Mouse (Mus musculus): ENCODE results near the gene 1700008O03Rik. TPM values are rescaled to one million over a fixed set of nuclear protein-coding genes. Genes with fewer than 3 reads are reported as not detected.

Gene 1700008O03Rik
- polyA plus RNA-seq, 1 experiment from 2014 or later: 1.4 TPM

GRCm38 (mm10) chr7:44310878-44311712 is 74.5 kb downstream of the 1700008O03Rik start:
- H3K9me3 ChIP-seq: no peaks in the 10 kb centered on the region
- 0% methylated on average over 35 of the region's 38 CpGs for WGBS
- peaks cover 12% of the 10 kb centered on the region; the same call in 1 of the 2 replicates for H3K27me3 ChIP-seq
- H3K36me3 ChIP-seq: peaks cover 27% of the 10 kb centered on the region
- peak; percentile 53 for ATAC-seq
- peak overlapping the region; percentile 74 for H3K27ac ChIP-seq
- peak overlapping the region; percentile 87 for H3K9ac ChIP-seq (replicated peaks)
- H3K4me2 ChIP-seq (replicated peaks): peak overlapping the region; percentile 93
- peaks cover 28% of the 10 kb centered on the region for H3K4me1 ChIP-seq (replicated peaks)
- H3K4me3 ChIP-seq (replicated peaks): peak overlapping the region; percentile 67

GRCm38 (mm10) chr7:44310285-44310877 is 75.2 kb downstream of the 1700008O03Rik start:
- H3K9ac ChIP-seq (replicated peaks): peak overlapping the region; percentile 87
- H3K36me3 ChIP-seq: peaks cover 21% of the 10 kb centered on the region
- WGBS: under 1% methylated on average over 36 of the region's 40 CpGs
- peak overlapping the region; percentile 74 for H3K27ac ChIP-seq
- no peaks in the 10 kb centered on the region for H3K9me3 ChIP-seq
- peak overlapping the region; percentile 67 for H3K4me3 ChIP-seq (replicated peaks)
- H3K27me3 ChIP-seq: peaks cover 12% of the 10 kb centered on the region; the same call in 1 of the 2 replicates
- peaks cover 35% of the 10 kb centered on the region for H3K4me1 ChIP-seq (replicated peaks)
- ATAC-seq: peak; percentile 51
- H3K4me2 ChIP-seq (replicated peaks): peak overlapping the region; percentile 93

Other genes starting within 250 kb of the 1700008O03Rik start
- not detected in 2 replicates for gene Klk1b16, start 249.1 kb downstream of the 1700008O03Rik start, polyA plus RNA-seq (2015; fragmentation: Nextera tagmentation; extraction: Ambion mirVana)
- gene Klk1b24, start 197.6 kb downstream of the 1700008O03Rik start, polyA plus RNA-seq (2015; fragmentation: Nextera tagmentation; extraction: Ambion mirVana): not detected in 2 replicates
- gene Klk1b3, start 187.6 kb downstream of the 1700008O03Rik start, polyA plus RNA-seq (2015; fragmentation: Nextera tagmentation; extraction: Ambion mirVana): not detected in 2 replicates
- gene Klk1b4, start 178.4 kb downstream of the 1700008O03Rik start, polyA plus RNA-seq (2015; fragmentation: Nextera tagmentation; extraction: Ambion mirVana): not detected in 2 replicates
- gene Klk1b5, start 169.9 kb downstream of the 1700008O03Rik start, polyA plus RNA-seq (2015; fragmentation: Nextera tagmentation; extraction: Ambion mirVana): not detected in 2 replicates
- gene Klk1, start 160.5 kb downstream of the 1700008O03Rik start, polyA plus RNA-seq (2015; fragmentation: Nextera tagmentation; extraction: Ambion mirVana): not detected in 2 replicates
- gene Gm36864, start 149.6 kb downstream of the 1700008O03Rik start, polyA plus RNA-seq (2015; fragmentation: Nextera tagmentation; extraction: Ambion mirVana): not detected in 2 replicates
- 1.5 and 1.6 TPM in 2 replicates for gene 1700028J19Rik, start 139.1 kb downstream of the 1700008O03Rik start, polyA plus RNA-seq (2015; fragmentation: Nextera tagmentation; extraction: Ambion mirVana)
- 205 and 217 TPM in 2 replicates for gene 2410002F23Rik, start 139.1 kb downstream of the 1700008O03Rik start, polyA plus RNA-seq (2015; fragmentation: Nextera tagmentation; extraction: Ambion mirVana)
- gene Acp4, start 128.4 kb downstream of the 1700008O03Rik start, polyA plus RNA-seq (2015; fragmentation: Nextera tagmentation; extraction: Ambion mirVana): 0.09 TPM in 1 of 2 replicates, not detected in the other
- not detected in 2 replicates for gene Gm15517, start 124.4 kb downstream of the 1700008O03Rik start, polyA plus RNA-seq (2015; fragmentation: Nextera tagmentation; extraction: Ambion mirVana)
- 3.7 and 4.0 TPM in 2 replicates for gene Clec11a, start 78.9 kb downstream of the 1700008O03Rik start, polyA plus RNA-seq (2015; fragmentation: Nextera tagmentation; extraction: Ambion mirVana)
- 26.0 and 26.4 TPM in 2 replicates for gene Shank1, start 75.6 kb downstream of the 1700008O03Rik start, polyA plus RNA-seq (2015; fragmentation: Nextera tagmentation; extraction: Ambion mirVana)
- 16.9 and 17.6 TPM in 2 replicates for gene Syt3, start 1.7 kb downstream of the 1700008O03Rik start, polyA plus RNA-seq (2015; fragmentation: Nextera tagmentation; extraction: Ambion mirVana)
- 15.7 and 16.4 TPM in 2 replicates for gene Lrrc4b, start 43.2 kb upstream of the 1700008O03Rik start, polyA plus RNA-seq (2015; fragmentation: Nextera tagmentation; extraction: Ambion mirVana)
- 8.6 and 10.8 TPM in 2 replicates for gene Aspdh, start 79.6 kb upstream of the 1700008O03Rik start, polyA plus RNA-seq (2015; fragmentation: Nextera tagmentation; extraction: Ambion mirVana)
- gene Josd2, start 82.2 kb upstream of the 1700008O03Rik start, polyA plus RNA-seq (2015; fragmentation: Nextera tagmentation; extraction: Ambion mirVana): 41.6 and 44.8 TPM in 2 replicates
- 118 and 129 TPM in 2 replicates for gene Emc10, start 110.7 kb upstream of the 1700008O03Rik start, polyA plus RNA-seq (2015; fragmentation: Nextera tagmentation; extraction: Ambion mirVana)
- 43.0 and 46.1 TPM in 2 replicates for gene Fam71e1, start 110.8 kb upstream of the 1700008O03Rik start, polyA plus RNA-seq (2015; fragmentation: Nextera tagmentation; extraction: Ambion mirVana)
- gene Mybpc2, start 138.8 kb upstream of the 1700008O03Rik start, polyA plus RNA-seq (2015; fragmentation: Nextera tagmentation; extraction: Ambion mirVana): 0.16 and 0.23 TPM in 2 replicates
- not detected in 2 replicates for gene Spib, start 146.3 kb upstream of the 1700008O03Rik start, polyA plus RNA-seq (2015; fragmentation: Nextera tagmentation; extraction: Ambion mirVana)
- 38.7 and 40.1 TPM in 2 replicates for gene Pold1, start 163.0 kb upstream of the 1700008O03Rik start, polyA plus RNA-seq (2015; fragmentation: Nextera tagmentation; extraction: Ambion mirVana)
- gene Nr1h2, start 168.1 kb upstream of the 1700008O03Rik start, polyA plus RNA-seq (2015; fragmentation: Nextera tagmentation; extraction: Ambion mirVana): 71.3 and 74.9 TPM in 2 replicates
- gene Napsa, start 186.6 kb upstream of the 1700008O03Rik start, polyA plus RNA-seq (2015; fragmentation: Nextera tagmentation; extraction: Ambion mirVana): 0.64 and 1.3 TPM in 2 replicates
- gene Kcnc3, start 204.8 kb upstream of the 1700008O03Rik start, polyA plus RNA-seq (2015; fragmentation: Nextera tagmentation; extraction: Ambion mirVana): 3.7 and 4.4 TPM in 2 replicates